Comparison of ENCODE assay signal across 10 mouse cellular contexts in genomic region chr11:61484256-61484612, GRCm38 (mm10). TPM values are rescaled to one million over a fixed set of nuclear protein-coding genes. Genes with fewer than 3 reads are reported as not detected.
DNase-seq lines count a peak whose midpoint lies in the region; ATAC-seq and TF ChIP-seq lines count a peak whose summit lies in the region.
"Had no signal": no experiment of that assay in that cellular context is flagged by ENCODE, and none has a peak within 500 bp of the region (broad histone marks: within the 10 kb centered on the region; RNA-seq: fewer than 3 reads in every experiment).

No protein-coding gene starts in this region.

- TF ChIP-seq EP300 in heart, adult 2 months (IDR thresholded peaks at IDR 0.05; ENCODE audit: insufficient read depth, low read depth, low read length) = no peak

- H3K4me2 ChIP-seq in midbrain, postnatal 0 days (ENCODE audit: low read depth, low read length, poor library complexity, severe bottlenecking) = no peak overlapping the region
- peak overlapping the region; percentile 67 for H3K4me2 ChIP-seq in intestine, embryonic 14.5 days (ENCODE audit: low read length)
- H3K4me2 ChIP-seq in stomach, embryonic 15.5 days = peak overlapping the region; percentile 44

- peaks cover 2% of the 10 kb centered on the region; the same call in 1 of the 2 replicates for H3K4me1 ChIP-seq in heart, adult 2 months (ENCODE audit: control insufficient read depth, insufficient read depth, low read length)
- H3K4me1 ChIP-seq in midbrain, embryonic 10.5 days = peaks cover 48% of the 10 kb centered on the region
- H3K4me1 ChIP-seq in midbrain, postnatal 0 days (ENCODE audit: insufficient read depth, low read length) = no peaks in the 10 kb centered on the region
- H3K4me1 ChIP-seq in intestine, embryonic 14.5 days (replicated peaks; ENCODE audit: control insufficient read depth, insufficient read depth, low read length) = peaks cover 33% of the 10 kb centered on the region
- peaks cover 41% of the 10 kb centered on the region for H3K4me1 ChIP-seq in stomach, embryonic 15.5 days

- TF ChIP-seq POLR2A in heart, adult 2 months (IDR thresholded peaks at IDR 0.05; ENCODE audit: insufficient read depth, low read depth, low read length) = no peak

- no peak overlapping the region for H3K4me3 ChIP-seq in heart, adult 2 months
- peak overlapping the region; percentile 39 for H3K4me3 ChIP-seq in midbrain, embryonic 10.5 days
- no peak overlapping the region for H3K4me3 ChIP-seq in midbrain, postnatal 0 days (ENCODE audit: low read depth, low read length)
- H3K4me3 ChIP-seq in intestine, embryonic 14.5 days (ENCODE audit: low read depth, low read length) = no peak overlapping the region
- H3K4me3 ChIP-seq in stomach, embryonic 15.5 days (replicated peaks) = peak overlapping the region; percentile 8; the same call in 1 of the 2 replicates

- no peak overlapping the region for H3K9ac ChIP-seq in heart, adult 2 months (ENCODE audit: low read depth, low read length)
- H3K9ac ChIP-seq in midbrain, postnatal 0 days (replicated peaks; ENCODE audit: low read length, poor library complexity, severe bottlenecking) = no peak overlapping the region
- H3K9ac ChIP-seq in intestine, embryonic 14.5 days (ENCODE audit: low read length) = peak overlapping the region; percentile 42
- H3K9ac ChIP-seq in stomach, embryonic 15.5 days = no peak overlapping the region

- no peaks in the 10 kb centered on the region for H3K36me3 ChIP-seq in heart, adult 2 months (ENCODE audit: control insufficient read depth, insufficient read depth, low read length)
- H3K36me3 ChIP-seq in midbrain, embryonic 10.5 days = peaks cover 29% of the 10 kb centered on the region
- H3K36me3 ChIP-seq in midbrain, postnatal 0 days (ENCODE audit: insufficient read depth, low read length) = peaks cover 12% of the 10 kb centered on the region
- peaks cover 18% of the 10 kb centered on the region for H3K36me3 ChIP-seq in intestine, embryonic 14.5 days (ENCODE audit: control insufficient read depth, insufficient read depth, low read length)
- H3K36me3 ChIP-seq in stomach, embryonic 15.5 days = peaks cover 17% of the 10 kb centered on the region; the same call in 1 of the 2 replicates

- no peak for TF ChIP-seq CTCF in heart, adult 2 months (IDR thresholded peaks at IDR 0.05)
- no peak for TF ChIP-seq CTCF in midbrain, postnatal 0 days (IDR thresholded peaks at IDR 0.05)

- no peak for ATAC-seq in midbrain, postnatal 0 days (ENCODE audit: low FRiP score)
- no peak for ATAC-seq in intestine, embryonic 14.5 days (replicated peaks; ENCODE audit: low FRiP score, low TSS enrichment, low read depth)
- ATAC-seq in stomach, embryonic 15.5 days (ENCODE audit: insufficient read depth, low FRiP score, low read depth) = no peak

- H3K9me3 ChIP-seq in midbrain, embryonic 10.5 days (replicated peaks) = no peaks in the 10 kb centered on the region
- H3K9me3 ChIP-seq in midbrain, postnatal 0 days (ENCODE audit: low read length) = no peaks in the 10 kb centered on the region
- H3K9me3 ChIP-seq in intestine, embryonic 14.5 days (ENCODE audit: control insufficient read depth, low read length) = no peaks in the 10 kb centered on the region
- no peaks in the 10 kb centered on the region for H3K9me3 ChIP-seq in stomach, embryonic 15.5 days

- H3K27me3 ChIP-seq in heart, adult 2 months (ENCODE audit: control insufficient read depth, insufficient read depth, low read length) = no peaks in the 10 kb centered on the region
- no peaks in the 10 kb centered on the region for H3K27me3 ChIP-seq in midbrain, embryonic 10.5 days (ENCODE audit: low read depth, poor library complexity, severe bottlenecking)
- H3K27me3 ChIP-seq in midbrain, postnatal 0 days (ENCODE audit: insufficient read depth, low read length) = no peaks in the 10 kb centered on the region
- H3K27me3 ChIP-seq in intestine, embryonic 14.5 days (replicated peaks; ENCODE audit: control insufficient read depth, insufficient read depth, low read length) = no peaks in the 10 kb centered on the region
- H3K27me3 ChIP-seq in stomach, embryonic 15.5 days (replicated peaks) = no peaks in the 10 kb centered on the region

- no peaks in the 10 kb centered on the region for H3K79me2 ChIP-seq in heart, adult 2 months (replicated peaks; ENCODE audit: control insufficient read depth, insufficient read depth, low read length)

- intact Hi-C loops in heart, adult 2 months (cut with DNase I) = loop anchor here (5.0 kb wide), 1 partner anchor 42 kb away; no protein-coding TSS in a partner anchor

- no peak for DNase-seq in heart, adult 2 months
- DNase-seq in heart, adult 9 months (ENCODE audit: low spot score in 2 of 2) = no peak
- no peak for DNase-seq in midbrain, embryonic 10.5 days (ENCODE audit: low spot score)
- no peak for DNase-seq in midbrain, postnatal 0 days (ENCODE audit: low spot score)
- peak; percentile 74 for DNase-seq in intestine, embryonic 14.5 days (ENCODE audit: low spot score)
- DNase-seq in right cerebral cortex, adult 2 months (ENCODE audit: low spot score in 2 of 2) = no peak
- no peak for DNase-seq in cerebellum, postnatal 4 days (ENCODE audit: low spot score in 2 of 2)
- DNase-seq: kidney, adult 2 months had no signal

- H3K27ac ChIP-seq in heart, adult 2 months = peak overlapping the region; percentile 23; the same call in 1 of the 2 replicates
- peak overlapping the region; percentile 92 for H3K27ac ChIP-seq in midbrain, embryonic 10.5 days (replicated peaks)
- H3K27ac ChIP-seq in midbrain, postnatal 0 days (ENCODE audit: low read depth, low read length) = no peak overlapping the region
- peak overlapping the region; percentile 98 for H3K27ac ChIP-seq in intestine, embryonic 14.5 days (ENCODE audit: low read depth)
- H3K27ac ChIP-seq in stomach, embryonic 15.5 days = peak overlapping the region; percentile 97

- 43% methylated on average over 10 of the region's 10 CpGs for WGBS in heart, adult 2 months
- WGBS in midbrain, embryonic 10.5 days = 14% methylated on average over 10 of the region's 10 CpGs
- WGBS in midbrain, postnatal 0 days = 19% methylated on average over 10 of the region's 10 CpGs
- 22% methylated on average over 10 of the region's 10 CpGs for WGBS in intestine, embryonic 14.5 days
- 27% methylated on average over 10 of the region's 10 CpGs for WGBS in stomach, embryonic 15.5 days

RNA-seq across cellular contexts. Expression of gene Mfap4, which starts 1.0 kb away (rescaled TPM):
- 10 to 100 TPM; 18.4 to 22.9 TPM for total RNA-seq in heart, adult 2 months (2021)
- polyA plus RNA-seq in heart, adult 2 months (2012; rRNA removed) = 125 and 143 TPM in 2 replicates
- polyA plus RNA-seq in midbrain, embryonic 10.5 days (2016; fragmentation: Nextera tagmentation; extraction: Ambion mirVana) = 38.4 and 59.9 TPM in 2 replicates
- total RNA-seq in midbrain, postnatal 0 days (2014; rRNA removed) = 10.1 and 22.8 TPM in 2 replicates
- polyA plus RNA-seq in midbrain, postnatal 0 days (2015; fragmentation: Nextera tagmentation; extraction: Ambion mirVana) = 14.1 and 16.4 TPM in 2 replicates
- 239 and 268 TPM in 2 replicates for polyA plus RNA-seq in intestine, embryonic 14.5 days (2014; fragmentation: Nextera tagmentation; extraction: Ambion mirVana)
- 316 and 323 TPM in 2 replicates for polyA plus RNA-seq in stomach, embryonic 15.5 days (2015; fragmentation: Nextera tagmentation; extraction: Ambion mirVana)
- polyA plus RNA-seq: C2C12 had no signal

RNA-seq across cellular contexts. Expression of gene Mapk7, which starts 10.0 kb away (rescaled TPM):
- total RNA-seq in heart, adult 2 months (2021) = 1 to 10 TPM; 5.5 to 6.0 TPM
- polyA plus RNA-seq in heart, adult 2 months (2012; rRNA removed) = 11.9 and 12.6 TPM in 2 replicates
- polyA plus RNA-seq in midbrain, embryonic 10.5 days (2016; fragmentation: Nextera tagmentation; extraction: Ambion mirVana) = 89.2 and 94.6 TPM in 2 replicates
- total RNA-seq in midbrain, postnatal 0 days (2014; rRNA removed) = 37.3 and 46.1 TPM in 2 replicates
- 36.6 and 36.9 TPM in 2 replicates for polyA plus RNA-seq in midbrain, postnatal 0 days (2015; fragmentation: Nextera tagmentation; extraction: Ambion mirVana)
- polyA plus RNA-seq in intestine, embryonic 14.5 days (2014; fragmentation: Nextera tagmentation; extraction: Ambion mirVana) = 41.9 and 47.3 TPM in 2 replicates
- 47.1 and 50.8 TPM in 2 replicates for polyA plus RNA-seq in stomach, embryonic 15.5 days (2015; fragmentation: Nextera tagmentation; extraction: Ambion mirVana)

RNA-seq across cellular contexts. Expression of gene B9d1, which starts 20.7 kb away (rescaled TPM):
- 1 to 10 TPM; 8.0 to 9.3 TPM for total RNA-seq in heart, adult 2 months (2021)
- 10.6 and 15.6 TPM in 2 replicates for polyA plus RNA-seq in heart, adult 2 months (2012; rRNA removed)
- polyA plus RNA-seq in midbrain, embryonic 10.5 days (2016; fragmentation: Nextera tagmentation; extraction: Ambion mirVana) = 52.5 and 56.0 TPM in 2 replicates
- 26.3 and 28.1 TPM in 2 replicates for total RNA-seq in midbrain, postnatal 0 days (2014; rRNA removed)
- polyA plus RNA-seq in midbrain, postnatal 0 days (2015; fragmentation: Nextera tagmentation; extraction: Ambion mirVana) = 25.1 and 27.5 TPM in 2 replicates
- 34.4 and 37.3 TPM in 2 replicates for polyA plus RNA-seq in intestine, embryonic 14.5 days (2014; fragmentation: Nextera tagmentation; extraction: Ambion mirVana)
- 26.5 and 27.9 TPM in 2 replicates for polyA plus RNA-seq in stomach, embryonic 15.5 days (2015; fragmentation: Nextera tagmentation; extraction: Ambion mirVana)

RNA-seq across cellular contexts. Expression of gene Rnf112, which starts 30.3 kb away (rescaled TPM):
- total RNA-seq in heart, adult 2 months (2021) = under 1 TPM; 0.10 to 0.30 TPM
- 0.15 and 0.18 TPM in 2 replicates for polyA plus RNA-seq in heart, adult 2 months (2012; rRNA removed)
- 0.42 and 0.66 TPM in 2 replicates for polyA plus RNA-seq in midbrain, embryonic 10.5 days (2016; fragmentation: Nextera tagmentation; extraction: Ambion mirVana)
- total RNA-seq in midbrain, postnatal 0 days (2014; rRNA removed) = 75.6 and 86.9 TPM in 2 replicates
- polyA plus RNA-seq in midbrain, postnatal 0 days (2015; fragmentation: Nextera tagmentation; extraction: Ambion mirVana) = 35.7 and 36.2 TPM in 2 replicates
- polyA plus RNA-seq in intestine, embryonic 14.5 days (2014; fragmentation: Nextera tagmentation; extraction: Ambion mirVana) = 0.85 and 1.0 TPM in 2 replicates
- 3.0 and 3.2 TPM in 2 replicates for polyA plus RNA-seq in stomach, embryonic 15.5 days (2015; fragmentation: Nextera tagmentation; extraction: Ambion mirVana)
- polyA plus RNA-seq: C2C12 had no signal

Comparison
In these comparisons a context has a peak if more than half of its experiments do, and no peak if none do; other contexts are left out.
1. H3K4me3 ChIP-seq: peak in midbrain, embryonic 10.5 days (single experiment) and stomach, embryonic 15.5 days (single experiment); none in heart, adult 2 months (single experiment), midbrain, postnatal 0 days (single experiment) and intestine, embryonic 14.5 days (single experiment).